Mouse (Mus musculus) small intestine, adult 2 months (tissue): ENCODE data around the gene Ptar1.

Source experiments
- CTCF ChIP-seq: fragments of 200-500 bp; IDR thresholded peaks from 2 replicates; pipeline ENCODE4 v1.5.1; 2012; ENCODE audit warnings: low read depth, mild to moderate bottlenecking, control low read depth, inconsistent platforms, low read length, moderate library complexity, mixed read lengths; ENCODE audit not compliant: insufficient replicate concordance, insufficient read length; ENCODE audit errors: extremely low read depth
- POLR2A ChIP-seq: fragments of 200-500 bp; IDR thresholded peaks from 2 replicates; pipeline ENCODE4 v1.6.1; 2012; ENCODE audit warnings: low read depth, mild to moderate bottlenecking, control low read depth, inconsistent platforms, low read length, moderate library complexity

DNA sequence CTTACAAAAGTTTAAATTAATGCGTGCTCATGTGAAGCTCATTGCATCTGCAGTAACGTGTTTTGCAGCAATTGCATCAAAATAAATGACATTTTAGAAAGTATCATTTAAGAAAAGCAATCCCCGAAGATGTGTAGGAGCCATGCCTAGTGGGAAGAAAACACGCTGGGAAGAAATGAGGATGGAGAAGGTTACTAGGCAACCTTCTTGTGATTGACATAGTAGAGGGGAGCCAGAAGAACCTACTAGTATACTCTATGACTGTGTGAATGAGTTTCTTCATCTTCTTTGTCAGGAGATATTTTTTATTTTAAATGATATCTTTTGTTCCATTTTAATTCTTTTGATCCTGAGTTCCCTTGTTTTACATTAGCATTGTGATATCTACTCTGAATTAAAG is 28.9 kb upstream of the Ptar1 start:
- TF ChIP-seq CTCF (no peak), POLR2A (no peak)
